Mouse (Mus musculus): Measurements from ENCODE around the gene Cir1.

Cir1 gene

DNA sequence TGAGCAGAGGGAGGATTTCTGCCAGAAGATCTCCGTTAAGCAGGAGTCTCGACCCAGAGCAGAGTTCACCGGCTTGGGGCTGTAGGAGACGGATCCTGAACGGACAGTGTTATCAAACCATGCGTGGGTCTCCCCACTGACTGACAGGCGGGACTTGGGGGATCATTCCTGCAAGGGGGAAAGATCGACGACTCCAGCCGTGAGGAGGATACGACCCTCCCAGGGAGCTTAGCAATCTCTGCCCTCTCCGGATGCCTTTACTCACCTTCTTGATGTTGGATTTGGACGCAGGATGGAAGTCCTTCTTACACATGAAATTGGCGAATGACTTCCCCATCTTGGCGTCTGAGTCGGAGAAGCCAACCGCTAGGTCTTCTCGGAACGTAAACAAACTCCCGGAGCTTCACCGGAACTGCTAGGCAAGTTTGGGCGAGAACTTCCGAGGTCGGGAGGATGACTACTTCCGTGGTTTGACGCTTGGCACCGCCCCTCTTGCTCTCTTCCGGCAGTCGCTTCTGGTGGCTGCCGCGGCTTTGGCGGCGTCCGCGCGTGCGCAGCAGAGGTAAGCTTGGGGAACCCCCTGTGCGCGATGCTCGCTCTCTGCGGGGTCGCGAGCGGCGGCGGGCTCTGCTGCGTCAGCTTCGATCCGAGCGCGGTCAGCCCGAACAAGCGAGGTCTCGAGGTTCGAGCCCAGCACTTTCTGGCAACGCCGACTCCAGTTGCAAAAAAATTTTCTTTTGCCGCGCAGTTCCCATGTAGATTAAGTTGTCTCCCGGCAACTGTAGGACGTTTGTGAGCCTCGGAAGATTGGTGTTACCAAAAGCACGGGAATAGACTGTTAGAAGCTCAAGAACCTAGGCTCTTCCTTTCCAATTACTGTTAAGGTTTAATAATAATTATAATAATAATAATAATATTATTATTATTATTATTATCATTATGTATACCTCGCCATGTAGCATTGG lies at the start of gene Cir1, which contains the start of gene Scrn3:
TSS of gene Cir1 (minus strand) at position 550 of the 965 bp plus-strand sequence.
TSS of gene Scrn3 (plus strand) at position 450 of the 965 bp plus-strand sequence.
- CTCF ChIA-PET, result interaction anchor here (0.6 to 0.7 kb wide), 3 partner anchors 24 to 200 kb away, joined by 3 to 5 read pairs (median 3); no protein-coding TSS in a partner anchor

DNA sequence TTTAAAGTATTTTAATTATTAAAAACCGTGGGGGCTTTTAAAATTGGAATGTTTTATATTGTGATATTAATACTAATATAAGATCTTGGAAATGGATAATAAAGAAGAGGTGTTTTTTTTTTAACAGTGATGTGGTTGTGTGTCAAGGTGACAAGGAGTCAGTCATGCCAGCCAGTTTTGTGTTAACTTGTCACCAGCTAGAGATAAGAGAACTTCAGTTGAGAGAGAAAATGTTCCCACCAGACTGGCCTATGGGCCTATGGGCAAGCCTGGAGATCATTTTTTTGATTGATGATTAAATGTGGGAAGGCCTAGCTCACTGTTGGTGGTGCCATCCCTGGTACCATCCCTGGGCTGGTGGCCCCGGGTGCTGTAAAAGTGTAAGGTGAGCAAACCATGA lies 48.0 kb upstream of the Cir1 start:
- CTCF ChIA-PET, result no interaction called here

DNA sequence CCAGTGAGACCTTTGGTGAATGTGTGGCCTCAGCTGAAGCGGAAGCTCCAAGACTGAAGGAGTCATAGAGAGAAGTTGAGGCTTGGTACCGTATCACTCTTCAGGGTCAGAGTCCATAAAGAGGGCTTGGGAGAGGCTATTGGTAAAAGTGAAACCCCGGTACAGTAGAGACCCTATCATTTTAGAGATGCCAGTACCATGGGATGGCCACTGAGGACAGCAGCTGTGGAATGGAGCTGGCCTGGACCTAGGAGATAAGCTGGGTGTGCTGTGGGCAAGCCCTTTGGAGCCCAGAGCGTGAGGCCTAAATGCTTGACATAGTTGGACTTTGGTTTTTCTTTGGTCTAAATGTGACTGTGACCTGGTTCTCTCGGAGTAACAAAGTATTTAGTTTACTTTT lies 47.4 kb upstream of the Cir1 start:
- CTCF ChIA-PET, result interaction anchor here (0.7 kb wide), 1 partner anchor 126 kb away, joined by 15 read pairs; no protein-coding TSS in a partner anchor

DNA sequence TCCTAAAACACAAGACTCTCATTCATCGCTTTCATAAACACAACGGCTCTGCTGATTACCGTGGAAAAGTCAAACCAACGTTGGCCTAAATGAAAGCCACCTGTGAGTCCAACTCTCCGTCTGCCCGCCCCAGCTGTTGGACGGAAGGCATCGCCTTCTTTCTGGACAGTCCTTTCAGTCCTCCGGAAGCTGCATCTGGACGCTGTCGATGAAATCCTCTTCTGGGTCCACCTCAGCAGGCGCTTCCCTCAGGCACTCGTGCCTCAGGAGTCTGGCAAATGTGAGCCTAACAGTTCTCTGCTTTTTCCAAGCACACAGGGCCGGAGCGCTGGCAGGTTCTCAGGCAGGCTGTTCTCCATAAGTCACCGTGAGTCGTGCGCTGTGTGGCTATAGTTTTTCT lies 44.5 kb upstream of the Cir1 start:
- CTCF ChIA-PET, result interaction anchor here (0.7 kb wide), 2 partner anchors 26 to 193 kb away, joined by 7 to 12 read pairs; no protein-coding TSS in a partner anchor

DNA sequence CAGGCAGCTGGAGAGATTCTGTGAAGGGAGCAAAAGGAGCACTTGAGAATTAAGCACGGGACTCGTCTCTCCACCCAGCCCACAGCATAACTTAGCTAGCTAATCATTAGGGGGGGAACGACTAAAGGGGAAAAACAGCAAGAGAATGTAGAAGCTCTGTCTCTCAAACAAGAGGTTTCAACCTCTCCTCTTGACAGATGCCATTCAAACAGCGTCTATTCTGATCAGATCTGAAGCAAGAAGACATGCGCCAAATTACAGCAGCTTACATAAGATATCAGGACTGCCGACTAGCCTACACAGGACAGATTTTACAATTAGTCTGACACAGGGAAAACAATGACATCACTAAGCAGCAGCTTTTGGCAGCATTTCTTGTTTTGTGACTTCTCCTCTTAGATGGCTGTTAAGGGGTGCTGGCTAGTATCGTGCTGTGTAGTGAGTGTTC lies 39.5 kb upstream of the Cir1 start:
- CTCF ChIA-PET, result no interaction called here

DNA sequence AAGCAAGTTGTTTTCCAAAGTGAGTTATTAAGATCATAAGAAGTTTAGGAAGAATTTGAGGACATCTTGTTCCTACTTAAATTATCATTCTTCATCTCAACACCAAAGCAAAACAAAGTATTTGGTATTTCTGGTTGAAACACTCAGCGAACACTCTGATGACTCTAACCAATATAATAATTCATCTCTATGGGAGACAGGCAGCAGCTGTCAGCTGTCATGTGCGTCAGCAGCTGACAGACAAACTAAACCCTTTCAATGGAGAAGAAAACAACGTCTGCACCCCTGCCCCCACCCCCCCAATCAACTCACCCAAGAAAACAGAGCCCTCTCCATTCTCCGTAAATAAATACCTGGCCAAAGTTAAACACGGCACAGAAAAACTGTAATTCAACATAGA lies 39.0 kb upstream of the Cir1 start:
- CTCF ChIA-PET, result no interaction called here

DNA sequence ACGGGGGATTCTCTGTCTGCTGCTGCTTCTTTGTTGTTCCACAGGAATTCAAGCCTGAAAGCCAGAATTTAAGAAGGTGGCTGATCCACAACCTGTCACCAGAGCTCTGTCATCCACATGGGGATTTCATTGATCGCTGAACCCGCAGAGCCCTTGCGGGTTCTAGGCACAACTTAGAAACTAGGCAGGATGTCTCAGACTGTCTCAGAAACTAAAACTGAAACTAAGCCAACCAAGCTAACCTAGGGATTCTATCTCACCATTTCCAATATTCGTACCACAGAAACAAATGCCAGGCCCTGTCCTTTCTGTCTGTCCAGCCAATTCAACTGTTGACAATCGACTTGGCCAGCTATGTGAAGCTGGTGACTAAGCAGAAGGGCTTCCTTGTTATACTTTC lies 35.7 kb upstream of the Cir1 start:
- CTCF ChIA-PET, result interaction anchor here (0.6 kb wide), 1 partner anchor 33 kb away, joined by 6 read pairs; no protein-coding TSS in a partner anchor

DNA sequence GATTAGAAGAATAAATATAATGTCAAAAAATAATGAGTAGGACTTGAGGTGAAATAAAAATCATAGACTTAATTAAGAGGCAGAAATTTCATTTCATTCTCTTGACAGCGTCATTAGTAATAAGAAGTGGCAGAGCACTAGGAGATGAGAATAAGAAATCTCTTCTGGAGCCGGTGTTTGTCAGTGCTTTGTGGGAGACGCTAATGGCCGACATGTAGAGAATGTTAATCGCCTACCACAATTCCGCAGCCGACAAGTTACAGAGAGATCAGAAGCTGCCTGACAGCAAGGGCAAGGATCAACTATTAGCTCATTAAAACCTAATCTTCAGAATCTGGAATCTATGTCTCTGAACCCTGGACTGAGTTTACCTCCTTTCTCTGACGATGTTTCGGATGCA lies 35.3 kb upstream of the Cir1 start:
- CTCF ChIA-PET, result no interaction called here

DNA sequence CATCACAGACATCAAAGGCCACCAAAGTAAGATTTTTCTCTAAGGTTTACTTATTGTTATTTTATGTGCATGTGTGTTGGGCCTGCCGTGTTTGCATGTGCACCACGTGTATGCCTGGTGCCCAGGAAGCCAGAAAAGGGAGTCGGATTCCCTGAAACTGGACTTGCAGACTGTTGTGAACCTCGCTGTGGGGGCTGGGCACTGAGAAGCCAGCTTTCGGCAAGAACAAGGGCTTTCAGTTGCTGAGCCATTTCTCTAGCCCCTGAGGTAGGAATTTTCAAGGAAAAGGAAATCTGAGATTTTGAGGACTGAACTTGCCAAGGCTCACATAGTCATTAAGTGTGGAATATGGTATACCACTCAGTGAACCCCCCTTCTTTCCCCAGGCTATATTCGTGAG lies 34.6 kb upstream of the Cir1 start:
- CTCF ChIA-PET, result no interaction called here

DNA sequence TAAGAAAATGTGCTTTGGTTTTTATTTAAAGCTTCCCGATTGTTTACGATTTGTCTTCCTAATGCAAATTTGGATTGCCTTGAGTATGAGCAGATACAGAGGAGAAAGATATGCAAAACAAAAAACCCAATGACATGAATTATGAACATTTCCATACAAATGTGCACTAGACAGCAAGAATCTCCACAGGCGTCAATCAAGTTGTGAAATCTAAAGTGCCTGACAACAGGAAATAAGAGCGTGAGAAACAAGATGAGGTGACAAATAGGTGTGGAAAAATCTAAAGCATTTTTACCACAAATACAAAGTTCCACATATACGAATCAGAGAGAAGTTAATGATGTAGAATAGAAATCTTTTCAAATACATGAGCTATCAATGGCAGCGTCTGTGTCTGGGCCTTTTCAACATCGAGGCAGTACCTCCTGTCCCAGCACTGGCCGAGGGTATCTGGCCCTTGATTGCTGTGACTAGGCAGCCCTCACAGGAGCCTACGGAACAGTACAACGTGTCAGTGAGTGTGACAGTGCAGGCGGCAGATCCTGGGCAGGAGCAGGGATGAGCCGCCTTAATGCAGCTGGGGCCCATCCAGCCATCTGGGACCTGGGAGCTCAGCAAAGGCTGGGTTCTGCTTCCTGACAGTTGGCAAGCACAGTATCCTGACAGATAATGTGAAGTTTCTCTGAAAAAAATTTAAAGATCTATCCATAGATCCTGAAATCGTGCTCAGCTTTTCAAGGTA lies 34.0 kb upstream of the Cir1 start:
- CTCF ChIA-PET, result interaction anchor here (0.7 to 0.9 kb wide), 2 partner anchors 9 to 80 kb away, joined by 3 read pairs; no protein-coding TSS in a partner anchor

DNA sequence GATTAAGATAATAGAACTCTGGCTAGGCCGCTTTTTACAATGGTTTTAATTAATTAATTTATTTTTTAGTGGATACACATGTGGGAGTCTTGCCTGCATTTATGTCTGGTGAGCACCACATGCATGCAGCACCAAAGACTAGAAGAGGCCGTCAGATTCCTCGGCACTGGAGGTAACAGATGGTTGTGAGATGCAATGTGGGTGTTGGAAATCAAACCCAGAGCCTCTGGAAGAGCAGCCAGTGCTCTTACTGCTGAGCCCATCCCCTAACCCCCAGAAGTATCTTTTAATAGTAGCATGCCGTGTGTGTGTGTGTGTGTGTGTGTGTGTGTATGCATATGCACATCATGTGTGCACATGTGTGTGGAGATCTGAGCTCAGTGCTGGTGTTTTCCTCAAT lies 32.7 kb upstream of the Cir1 start:
- CTCF ChIA-PET, result interaction anchor here (0.9 kb wide), 1 partner anchor 11 kb away, joined by 3 read pairs; no protein-coding TSS in a partner anchor

DNA sequence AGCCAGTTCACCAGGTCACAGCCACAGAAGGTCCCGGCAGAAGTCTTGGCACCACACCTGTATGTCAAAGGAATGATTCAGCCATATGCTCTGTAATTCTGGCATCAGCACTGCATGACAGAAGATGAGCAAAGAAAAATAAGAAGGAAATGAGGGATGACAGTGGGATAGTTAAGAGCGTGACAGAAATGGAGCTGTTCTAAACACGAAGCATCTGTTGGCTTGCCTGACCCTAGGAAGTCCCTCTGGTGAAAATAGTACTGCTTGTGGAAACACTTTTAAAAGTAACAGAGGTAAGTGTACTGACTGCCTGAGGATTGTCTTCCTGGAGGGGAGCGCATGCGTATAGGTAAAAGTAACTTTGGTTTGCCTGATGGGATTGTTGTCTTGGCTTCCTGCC lies 31.2 kb upstream of the Cir1 start:
- CTCF ChIA-PET, result no interaction called here

DNA sequence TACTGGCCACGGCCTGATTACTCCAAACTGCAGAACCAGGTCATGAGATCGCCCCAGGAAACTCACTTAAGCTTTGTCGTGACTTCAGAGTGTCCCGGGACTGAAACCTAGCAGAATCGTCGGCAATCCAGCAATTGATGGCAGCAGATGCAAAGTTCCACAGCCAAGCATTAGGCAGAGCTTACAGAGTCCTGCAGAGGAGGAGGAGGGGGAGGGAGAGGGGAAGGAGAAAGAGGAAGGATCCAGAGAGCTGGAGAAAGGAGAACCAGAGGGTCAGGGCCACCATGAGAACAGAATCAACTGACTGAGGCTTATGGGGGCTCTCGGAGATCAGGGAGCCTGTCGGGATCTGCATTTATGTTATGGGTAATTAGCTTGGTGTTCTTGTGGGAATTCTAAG lies 25.9 kb upstream of the Cir1 start:
- CTCF ChIA-PET, result interaction anchor here (0.7 kb wide), 1 partner anchor 232 kb away, joined by 3 read pairs; no protein-coding TSS in a partner anchor

DNA sequence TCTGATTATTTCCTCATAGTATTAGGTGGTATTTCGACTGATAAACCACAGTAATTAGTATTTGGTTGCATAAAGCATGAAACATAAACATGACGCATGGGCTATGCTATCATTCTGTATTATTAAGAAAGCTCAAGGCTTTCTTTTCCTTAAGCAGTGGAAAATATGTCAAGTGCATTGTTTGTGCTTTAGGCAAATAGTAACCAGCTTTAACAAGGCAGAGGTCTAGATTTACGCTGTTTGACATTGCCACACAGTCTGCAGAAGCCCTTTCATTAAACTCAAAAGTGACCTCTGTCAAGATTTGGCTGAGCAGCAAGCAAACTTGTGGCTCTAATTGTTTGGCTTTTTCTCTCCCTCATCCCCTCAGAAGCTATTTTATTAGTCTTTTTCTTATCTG lies 23.4 kb upstream of the Cir1 start:
- CTCF ChIA-PET, result interaction anchor here (0.6 kb wide), 1 partner anchor 23 kb away, joined by 3 read pairs; the partner anchor contains the start of genes Cir1 and Scrn3

DNA sequence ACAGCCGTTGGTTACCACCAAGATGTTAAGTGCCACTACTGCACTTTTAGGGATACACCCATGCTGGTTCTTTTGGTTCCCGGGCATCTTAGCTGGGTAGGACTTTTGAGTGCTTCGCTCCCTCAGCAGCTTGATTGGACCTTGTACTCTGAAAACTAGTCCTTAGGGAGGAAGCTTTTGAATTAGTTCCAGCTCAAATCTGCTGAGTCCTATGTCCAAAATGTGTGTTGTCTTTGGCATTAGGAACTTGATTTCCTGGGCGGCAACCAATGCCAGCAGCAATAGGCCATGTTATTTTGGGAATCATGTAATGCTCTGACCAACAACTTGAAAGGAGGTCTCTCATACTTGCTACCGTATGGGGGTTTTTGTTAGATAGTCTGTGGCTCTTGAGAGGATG lies 13.4 kb upstream of the Cir1 start:
- CTCF ChIA-PET, result no interaction called here

DNA sequence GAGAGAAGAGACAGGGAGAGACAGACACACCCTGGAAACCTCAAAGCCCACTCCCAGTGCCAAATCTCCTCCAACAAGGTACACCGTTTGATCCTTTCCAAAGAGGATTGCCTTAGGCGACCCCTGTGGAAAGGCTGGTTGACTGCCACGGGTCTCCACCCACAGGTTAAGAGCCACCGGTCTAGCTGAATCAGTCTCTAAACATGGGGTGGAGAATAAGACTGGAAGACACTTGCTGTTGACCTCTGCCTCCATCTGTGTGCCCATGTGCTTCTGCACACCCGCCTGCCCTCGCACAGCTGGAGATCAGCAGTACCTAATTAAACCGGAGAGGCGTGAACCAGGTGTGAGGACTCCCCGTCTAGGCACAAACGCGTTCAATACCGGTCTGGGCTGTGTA lies 10.5 kb upstream of the Cir1 start:
- CTCF ChIA-PET, result no interaction called here

DNA sequence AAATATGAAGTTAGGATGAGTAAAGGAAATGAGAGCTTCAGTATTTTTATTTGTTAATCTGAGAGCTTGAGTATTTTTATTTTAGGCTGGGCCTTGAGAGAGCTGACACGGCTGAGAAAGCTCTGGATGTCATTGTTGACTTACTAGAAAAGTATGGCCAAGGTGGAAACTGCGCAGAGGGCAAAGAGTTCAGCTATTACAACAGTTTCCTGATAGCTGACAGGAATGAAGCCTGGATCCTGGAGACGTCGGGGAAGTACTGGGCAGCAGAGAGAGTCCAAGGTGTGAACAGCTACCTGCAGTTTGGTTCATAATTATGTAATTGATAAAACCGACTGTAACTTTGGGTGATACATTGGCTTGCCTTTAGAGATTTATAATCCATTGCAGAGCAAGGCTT lies 6.7 kb upstream of the Cir1 start:
- CTCF ChIA-PET, result interaction anchor here (0.7 kb wide), 1 partner anchor 121 kb away, joined by 3 read pairs; no protein-coding TSS in a partner anchor

DNA sequence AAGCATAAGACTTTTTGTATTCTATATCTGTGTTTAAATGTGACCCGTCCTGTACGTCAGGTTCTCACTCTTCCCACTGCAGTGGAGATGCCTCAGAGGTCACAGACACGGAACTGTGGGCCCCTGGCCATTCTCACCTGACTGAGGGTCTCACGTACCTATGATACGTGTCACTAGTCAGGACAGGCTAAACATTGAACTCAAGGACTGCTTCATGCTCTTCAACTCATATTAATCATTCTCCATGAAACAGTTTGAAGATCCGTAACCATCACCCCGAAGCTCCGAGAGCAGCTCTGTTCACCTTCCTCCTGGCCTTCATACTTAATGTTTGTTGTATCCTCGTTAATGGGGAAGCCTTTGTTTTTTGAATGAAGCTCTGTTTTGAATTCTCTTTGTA lies 4.9 kb upstream of the Cir1 start:
- CTCF ChIA-PET, result interaction anchor here (0.7 kb wide), 1 partner anchor 11 kb away, joined by 4 read pairs; no protein-coding TSS in a partner anchor

DNA sequence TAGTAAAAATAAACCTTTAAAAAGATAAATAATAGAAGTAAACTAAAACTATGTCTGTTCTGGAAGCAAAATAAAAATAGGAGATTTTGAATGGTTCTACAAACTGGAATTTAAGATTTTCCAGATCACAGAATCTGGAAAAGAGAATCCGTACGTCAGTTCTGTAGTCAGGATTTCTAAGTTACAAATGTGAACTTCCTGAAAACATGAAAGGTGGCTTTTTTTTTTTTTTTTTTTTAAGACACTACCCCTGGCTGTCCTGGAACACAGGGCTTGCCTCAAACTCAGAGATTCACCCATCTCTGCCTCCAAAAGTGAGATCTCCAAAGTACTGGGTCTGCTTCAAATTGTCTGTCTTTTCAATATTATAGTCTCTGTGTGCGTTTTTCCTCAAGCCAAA lies 1.8 kb upstream of the Cir1 start:
- CTCF ChIA-PET, result no interaction called here

DNA sequence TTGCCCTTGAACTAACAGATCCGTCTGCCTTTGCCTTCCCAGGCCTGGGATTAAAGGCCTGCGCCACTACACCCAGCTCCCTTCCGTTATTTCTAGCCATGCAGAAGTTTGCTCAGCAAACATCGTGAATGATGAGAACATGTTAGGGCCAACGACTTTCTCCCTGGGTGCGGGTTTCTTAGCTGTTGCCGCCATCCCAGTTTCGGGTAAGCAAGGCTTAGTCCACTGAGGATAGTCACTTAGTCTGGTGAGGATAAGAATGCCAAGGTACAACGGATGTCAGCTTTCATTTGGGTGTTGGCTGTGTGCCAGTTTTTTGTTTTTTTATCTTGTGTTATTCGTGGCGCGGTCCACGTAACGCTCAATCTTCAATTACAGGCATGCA lies 608 bp upstream of the Cir1 start:
- CTCF ChIA-PET, result interaction anchor here (0.6 to 0.7 kb wide), 2 partner anchors 23 to 73 kb away, joined by 3 read pairs; no protein-coding TSS in a partner anchor

DNA sequence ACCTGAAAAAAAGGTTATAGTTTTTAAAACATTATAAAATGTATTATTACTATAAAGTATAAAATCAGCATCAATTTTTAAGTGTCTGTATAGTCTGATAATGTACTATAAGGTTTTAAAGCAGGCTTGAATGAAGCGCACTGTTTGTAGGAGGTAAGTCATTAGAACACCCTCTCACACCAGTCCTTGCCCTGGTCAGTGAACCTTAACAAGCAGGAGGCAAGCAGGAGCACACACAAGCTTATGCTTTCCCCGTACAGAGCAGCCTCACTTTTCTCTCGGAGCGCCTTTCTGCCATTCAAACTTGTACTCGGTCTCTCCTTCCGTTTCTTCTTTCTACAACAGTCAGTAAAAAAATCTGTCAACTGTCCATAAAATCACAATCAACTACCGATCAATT lies 6.5 kb downstream of the Cir1 start:
- CTCF ChIA-PET, result interaction anchor here (0.5 kb wide), 1 partner anchor 12 kb away, joined by 4 read pairs; no protein-coding TSS in a partner anchor

DNA sequence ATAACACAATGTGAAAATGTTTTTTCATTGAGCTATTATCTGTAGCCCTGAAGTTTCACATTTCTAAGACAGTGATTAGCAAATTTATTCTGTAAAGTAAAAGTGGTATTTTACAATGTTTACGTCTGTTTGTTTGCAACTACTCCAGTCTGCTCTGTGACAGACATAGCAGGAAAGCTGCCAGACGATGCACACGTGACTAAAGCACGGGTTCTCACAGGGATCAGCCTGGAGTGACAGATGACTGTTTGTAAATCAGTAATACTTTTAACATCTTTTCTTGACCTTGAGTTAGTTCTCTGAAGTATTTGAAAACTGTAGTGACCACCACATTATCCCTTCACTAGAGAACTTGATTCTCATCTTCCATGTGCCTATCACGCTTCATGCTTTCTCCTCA lies 8.0 kb downstream of the Cir1 start:
- CTCF ChIA-PET, result no interaction called here

Data from spleen, embryonic (tissue).